Mouse (Mus musculus): ENCODE results near the gene Ccn6. TPM values are rescaled to one million over a fixed set of nuclear protein-coding genes. Genes with fewer than 3 reads are reported as not detected.

Gene Ccn6
- polyA plus RNA-seq, 1 experiment from 2014 or later, result 0.36 TPM

- no peak for ATAC-seq (ENCODE audit: low FRiP score, low read depth)
- Histone ChIP-seq H3K27ac (replicated peaks) (no peak overlapping the region), H3K27me3 (no peaks in the 10 kb centered on the region), H3K36me3 (no peaks in the 10 kb centered on the region), H3K9me3 (no peaks in the 10 kb centered on the region), H3K4me1 (replicated peaks) (peaks cover 8% of the 10 kb centered on the region), H3K4me3 (no peak overlapping the region), H3K9ac (no peak overlapping the region), H3K4me2 (no peak overlapping the region)
- 58% methylated on average over 3 of the region's 3 CpGs for WGBS
These were observed 57.2 kb downstream of the Ccn6 start for GRCm38 (mm10) chr10:39106413-39106812.

GRCm38 (mm10) chr10:39104803-39105449 is 58.7 kb downstream of the Ccn6 start:
- H3K4me2 ChIP-seq, result no peak overlapping the region
- ATAC-seq (ENCODE audit: low FRiP score, low read depth), result 0 out of 2 replicates have a peak, but pooled peaks have one; percentile 13

More at GRCm38 (mm10) chr10:39104803-39105449, 58.7 kb downstream of the Ccn6 start:
- H3K27ac ChIP-seq (replicated peaks), result no peak overlapping the region
- 92% methylated on average over 8 of the region's 8 CpGs for WGBS
- no peaks in the 10 kb centered on the region for H3K36me3 ChIP-seq
- peaks cover 6% of the 10 kb centered on the region for H3K4me1 ChIP-seq (replicated peaks)
- H3K27me3 ChIP-seq, result no peaks in the 10 kb centered on the region
- no peak overlapping the region for H3K4me3 ChIP-seq
- H3K9ac ChIP-seq, result no peak overlapping the region
- H3K9me3 ChIP-seq, result no peaks in the 10 kb centered on the region

Other genes with a start within 250 kb of the Ccn6 start
- 23.0 and 25.4 TPM in 2 replicates for gene Lama4, start 198.3 kb downstream of the Ccn6 start, polyA plus RNA-seq (2015; fragmentation: Nextera tagmentation; extraction: Ambion mirVana)
- 28.0 and 33.6 TPM in 2 replicates for gene Fam229b, start 29.9 kb downstream of the Ccn6 start, polyA plus RNA-seq (2015; fragmentation: Nextera tagmentation; extraction: Ambion mirVana)
- gene Tube1, start 29.8 kb downstream of the Ccn6 start, polyA plus RNA-seq (2015; fragmentation: Nextera tagmentation; extraction: Ambion mirVana), result 6.6 and 8.6 TPM in 2 replicates
- 72.7 and 79.1 TPM in 2 replicates for gene Fyn, start 205.1 kb upstream of the Ccn6 start, polyA plus RNA-seq (2015; fragmentation: Nextera tagmentation; extraction: Ambion mirVana)